11 mouse cellular contexts compared by ENCODE assay signal in the genomic region with DNA sequence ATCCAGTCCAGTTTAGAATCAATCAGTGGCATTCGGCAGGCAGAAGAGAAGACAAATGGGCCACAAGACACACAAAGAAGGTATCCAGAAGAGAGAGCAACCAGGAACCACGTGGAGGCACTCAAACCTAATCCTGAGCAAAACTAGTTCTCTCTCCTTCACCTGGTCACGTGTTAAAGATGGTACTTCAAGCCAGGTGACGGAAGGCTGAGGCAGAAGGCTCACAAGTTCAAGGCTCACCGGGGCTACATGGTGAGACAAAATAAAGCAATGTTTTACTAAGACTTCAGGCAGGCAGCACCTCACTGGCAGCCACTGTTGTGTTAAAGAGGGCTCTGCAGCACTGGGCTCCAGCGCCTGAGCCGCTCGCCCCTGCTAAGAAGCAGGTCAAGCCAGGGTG. TPM values are rescaled to one million over a fixed set of nuclear protein-coding genes. Genes with fewer than 3 reads are reported as not detected.
DNase-seq lines count a peak whose midpoint lies in the region; ATAC-seq and TF ChIP-seq lines count a peak whose summit lies in the region.
"Had no signal": no experiment of that assay in that cellular context is flagged by ENCODE, and none has a peak within 500 bp of the region (broad histone marks: within the 10 kb centered on the region; RNA-seq: fewer than 3 reads in every experiment).

No protein-coding gene starts in this region.

- 34% methylated on average over 8 of the region's 8 CpGs for WGBS in kidney, adult 2 months
- 65% methylated on average over 8 of the region's 8 CpGs for WGBS in embryonic facial prominence, embryonic 15.5 days
- 32% methylated on average over 8 of the region's 8 CpGs for WGBS in intestine, postnatal 0 days
- 51% methylated on average over 8 of the region's 8 CpGs for WGBS in midbrain, embryonic 15.5 days
- 88% methylated on average over 8 of the region's 8 CpGs for WGBS in thymus, adult 2 months

- no peaks in the 10 kb centered on the region for H3K27me3 ChIP-seq in kidney, adult 2 months (replicated peaks; ENCODE audit: control insufficient read depth, insufficient read depth, low read length)
- no peaks in the 10 kb centered on the region for H3K27me3 ChIP-seq in embryonic facial prominence, embryonic 15.5 days
- no peaks in the 10 kb centered on the region for H3K27me3 ChIP-seq in intestine, postnatal 0 days (replicated peaks; ENCODE audit: control insufficient read depth, insufficient read depth, low read length)
- H3K27me3 ChIP-seq in midbrain, embryonic 15.5 days (replicated peaks) = no peaks in the 10 kb centered on the region
- no peaks in the 10 kb centered on the region for H3K27me3 ChIP-seq in thymus, adult 2 months (ENCODE audit: control insufficient read depth, insufficient read depth, low read length)

- no peak for TF ChIP-seq POLR2A in kidney, adult 2 months (IDR thresholded peaks at IDR 0.05; ENCODE audit: low read depth, low read length)
- TF ChIP-seq POLR2A in thymus, adult 2 months (IDR thresholded peaks at IDR 0.05; ENCODE audit: control insufficient read depth, extremely low read depth, insufficient read depth, low read length, poor library complexity) = no peak

- peak overlapping the region; percentile 86 for H3K27ac ChIP-seq in kidney, adult 2 months (ENCODE audit: insufficient read depth, low read depth, low read length)
- H3K27ac ChIP-seq in embryonic facial prominence, embryonic 15.5 days (replicated peaks) = peak overlapping the region; percentile 71; the same call in 1 of the 2 replicates
- H3K27ac ChIP-seq in intestine, postnatal 0 days (ENCODE audit: low read depth, low read length) = peak overlapping the region; percentile 86
- 0 out of 2 replicates have a peak overlapping the region, but pooled peaks have one; percentile 31 for H3K27ac ChIP-seq in midbrain, embryonic 15.5 days
- no peak overlapping the region for H3K27ac ChIP-seq in thymus, adult 2 months (ENCODE audit: control insufficient read depth, insufficient read depth, low read length)

- H3K4me3 ChIP-seq in kidney, adult 2 months (ENCODE audit: insufficient read depth, low read depth, low read length) = no peak overlapping the region
- H3K4me3 ChIP-seq in embryonic facial prominence, embryonic 15.5 days (replicated peaks) = no peak overlapping the region
- no peak overlapping the region for H3K4me3 ChIP-seq in intestine, postnatal 0 days (ENCODE audit: low read depth, low read length)
- no peak overlapping the region for H3K4me3 ChIP-seq in midbrain, embryonic 15.5 days
- no peak overlapping the region for H3K4me3 ChIP-seq in thymus, adult 2 months (ENCODE audit: control insufficient read depth, insufficient read depth, low read length)
- H3K4me3 ChIP-seq: erythroblast, embryonic 14.5 days had no signal

- no peak for TF ChIP-seq CTCF in kidney, adult 2 months (conservative IDR thresholded peaks at IDR 0.05; ENCODE audit: insufficient read depth, insufficient read length, low read depth, low read length)
- no peak for TF ChIP-seq CTCF in intestine, postnatal 0 days (IDR thresholded peaks at IDR 0.05; ENCODE audit: low read depth)
- no peak for TF ChIP-seq CTCF in thymus, adult 2 months (IDR thresholded peaks at IDR 0.05; ENCODE audit: borderline replicate concordance, control insufficient read depth, extremely low read depth, insufficient read depth, low read length, poor library complexity)

- no peak overlapping the region for H3K9ac ChIP-seq in embryonic facial prominence, embryonic 15.5 days
- no peak overlapping the region for H3K9ac ChIP-seq in intestine, postnatal 0 days (ENCODE audit: low read depth, low read length)
- no peak overlapping the region for H3K9ac ChIP-seq in midbrain, embryonic 15.5 days

- H3K9me3 ChIP-seq in embryonic facial prominence, embryonic 15.5 days (replicated peaks) = no peaks in the 10 kb centered on the region
- no peaks in the 10 kb centered on the region for H3K9me3 ChIP-seq in intestine, postnatal 0 days (ENCODE audit: control insufficient read depth)
- no peaks in the 10 kb centered on the region for H3K9me3 ChIP-seq in midbrain, embryonic 15.5 days

- no peaks in the 10 kb centered on the region for H3K36me3 ChIP-seq in kidney, adult 2 months (ENCODE audit: control insufficient read depth, insufficient read depth, low read length)
- no peaks in the 10 kb centered on the region for H3K36me3 ChIP-seq in embryonic facial prominence, embryonic 15.5 days
- H3K36me3 ChIP-seq in intestine, postnatal 0 days (ENCODE audit: control insufficient read depth, insufficient read depth) = no peaks in the 10 kb centered on the region
- no peaks in the 10 kb centered on the region for H3K36me3 ChIP-seq in midbrain, embryonic 15.5 days (replicated peaks)
- H3K36me3 ChIP-seq in thymus, adult 2 months (ENCODE audit: control insufficient read depth, insufficient read depth, low read length) = no peaks in the 10 kb centered on the region

- DNase-seq in kidney, adult 2 months = peak; percentile 48
- DNase-seq in kidney, postnatal 25 days = no peak
- no peak for DNase-seq in gastrocnemius, postnatal 36 days
- no peak for DNase-seq in thymus, adult 2 months
- DNase-seq: right cerebral cortex, adult 18-20 months had no signal

- peaks cover 66% of the 10 kb centered on the region for H3K4me1 ChIP-seq in kidney, adult 2 months (ENCODE audit: control insufficient read depth, insufficient read depth, low read length)
- H3K4me1 ChIP-seq in embryonic facial prominence, embryonic 15.5 days = peaks cover 73% of the 10 kb centered on the region
- H3K4me1 ChIP-seq in intestine, postnatal 0 days (replicated peaks; ENCODE audit: control insufficient read depth, insufficient read depth, low read length) = peaks cover 43% of the 10 kb centered on the region
- H3K4me1 ChIP-seq in midbrain, embryonic 15.5 days = peaks cover 53% of the 10 kb centered on the region
- H3K4me1 ChIP-seq in thymus, adult 2 months (replicated peaks; ENCODE audit: control insufficient read depth, insufficient read depth, low read length) = peaks cover 16% of the 10 kb centered on the region

- no peak overlapping the region for H3K4me2 ChIP-seq in embryonic facial prominence, embryonic 15.5 days (replicated peaks)
- peak overlapping the region; percentile 50 for H3K4me2 ChIP-seq in intestine, postnatal 0 days (replicated peaks; ENCODE audit: low read depth)
- no peak overlapping the region for H3K4me2 ChIP-seq in midbrain, embryonic 15.5 days

- intact Hi-C loops in gastrocnemius, postnatal 36 days (cut with DNase I) = no loop called here

- no peak for ATAC-seq in embryonic facial prominence, embryonic 15.5 days (ENCODE audit: insufficient number of reproducible peaks, low FRiP score, low TSS enrichment, low read depth)
- ATAC-seq in intestine, postnatal 0 days = no peak
- ATAC-seq in midbrain, embryonic 15.5 days (replicated peaks) = no peak
- ATAC-seq in megakaryocyte-erythroid progenitor cell, adult 5-6 weeks (replicated peaks; ENCODE audit: low FRiP score, low TSS enrichment, poor library complexity, severe bottlenecking) = no peak

RNA-seq across cellular contexts. Expression of a gene that starts 7.4 kb away (rescaled TPM):
- polyA plus RNA-seq in kidney, adult 2 months (2012; rRNA removed) = 59.3 and 60.3 TPM in 2 replicates
- 43.9 and 45.1 TPM in 2 replicates for polyA plus RNA-seq in embryonic facial prominence, embryonic 15.5 days (2015; fragmentation: Nextera tagmentation; extraction: Ambion mirVana)
- 35.0 TPM in 2 replicates for polyA plus RNA-seq in intestine, postnatal 0 days (2015; fragmentation: Nextera tagmentation; extraction: Ambion mirVana)
- 24.4 and 26.0 TPM in 2 replicates for polyA plus RNA-seq in midbrain, embryonic 15.5 days (2015; fragmentation: Nextera tagmentation; extraction: Ambion mirVana)
- 100 to 1,000 TPM; 141 to 150 TPM for total RNA-seq in gastrocnemius, postnatal 36 days (2021)
- total RNA-seq in megakaryocyte-erythroid progenitor cell, adult 5-6 weeks (2014; fragmentation: Nextera tagmentation) = 29.0 and 42.6 TPM in 2 replicates
- total RNA-seq in megakaryocyte-erythroid progenitor cell, adult 5-6 weeks (2017) = 33.3 and 37.4 TPM in 2 replicates
- polyA plus RNA-seq in thymus, adult 2 months (2012; rRNA removed) = 54.2 and 62.1 TPM in 2 replicates

RNA-seq across cellular contexts. Expression of a gene that starts 15.5 kb away (rescaled TPM):
- polyA plus RNA-seq in kidney, adult 2 months (2012; rRNA removed) = 11.7 and 13.0 TPM in 2 replicates
- 23.7 and 25.8 TPM in 2 replicates for polyA plus RNA-seq in embryonic facial prominence, embryonic 15.5 days (2015; fragmentation: Nextera tagmentation; extraction: Ambion mirVana)
- polyA plus RNA-seq in intestine, postnatal 0 days (2015; fragmentation: Nextera tagmentation; extraction: Ambion mirVana) = 11.6 and 14.3 TPM in 2 replicates
- polyA plus RNA-seq in midbrain, embryonic 15.5 days (2015; fragmentation: Nextera tagmentation; extraction: Ambion mirVana) = 28.5 and 30.0 TPM in 2 replicates
- total RNA-seq in gastrocnemius, postnatal 36 days (2021) = 1 to 10 TPM; 8.8 to 9.8 TPM
- 15.3 and 16.1 TPM in 2 replicates for total RNA-seq in megakaryocyte-erythroid progenitor cell, adult 5-6 weeks (2014; fragmentation: Nextera tagmentation)
- total RNA-seq in megakaryocyte-erythroid progenitor cell, adult 5-6 weeks (2017) = 6.7 and 10.2 TPM in 2 replicates
- 29.1 and 29.3 TPM in 2 replicates for polyA plus RNA-seq in thymus, adult 2 months (2012; rRNA removed)

RNA-seq across cellular contexts. Expression of a gene that starts 44.1 kb away (rescaled TPM):
- polyA plus RNA-seq in kidney, adult 2 months (2012; rRNA removed) = 0.03 and 0.26 TPM in 2 replicates
- 0.20 and 0.28 TPM in 2 replicates for polyA plus RNA-seq in embryonic facial prominence, embryonic 15.5 days (2015; fragmentation: Nextera tagmentation; extraction: Ambion mirVana)
- 0.12 and 0.33 TPM in 2 replicates for polyA plus RNA-seq in intestine, postnatal 0 days (2015; fragmentation: Nextera tagmentation; extraction: Ambion mirVana)
- polyA plus RNA-seq in midbrain, embryonic 15.5 days (2015; fragmentation: Nextera tagmentation; extraction: Ambion mirVana) = 0.27 and 0.87 TPM in 2 replicates
- not detected for total RNA-seq in gastrocnemius, postnatal 36 days (2021)
- total RNA-seq in megakaryocyte-erythroid progenitor cell, adult 5-6 weeks (2014; fragmentation: Nextera tagmentation) = not detected in 2 replicates
- total RNA-seq in megakaryocyte-erythroid progenitor cell, adult 5-6 weeks (2017) = not detected in 2 replicates
- polyA plus RNA-seq in thymus, adult 2 months (2012; rRNA removed) = 0.08 and 0.23 TPM in 2 replicates
- total RNA-seq: megakaryocyte, adult 5-6 weeks had no signal
- polyA plus RNA-seq: erythroblast, embryonic 14.5 days had no signal

RNA-seq across cellular contexts. Expression of a gene that starts 54.0 kb away (rescaled TPM):
- 60.3 and 64.9 TPM in 2 replicates for polyA plus RNA-seq in kidney, adult 2 months (2012; rRNA removed)
- polyA plus RNA-seq in embryonic facial prominence, embryonic 15.5 days (2015; fragmentation: Nextera tagmentation; extraction: Ambion mirVana) = 88.0 and 93.4 TPM in 2 replicates
- 103 TPM in 2 replicates for polyA plus RNA-seq in intestine, postnatal 0 days (2015; fragmentation: Nextera tagmentation; extraction: Ambion mirVana)
- polyA plus RNA-seq in midbrain, embryonic 15.5 days (2015; fragmentation: Nextera tagmentation; extraction: Ambion mirVana) = 55.9 and 56.0 TPM in 2 replicates
- total RNA-seq in gastrocnemius, postnatal 36 days (2021) = 10 to 100 TPM; 13.3 to 15.3 TPM
- total RNA-seq in megakaryocyte-erythroid progenitor cell, adult 5-6 weeks (2014; fragmentation: Nextera tagmentation) = 127 and 188 TPM in 2 replicates
- total RNA-seq in megakaryocyte-erythroid progenitor cell, adult 5-6 weeks (2017) = 123 and 153 TPM in 2 replicates
- polyA plus RNA-seq in thymus, adult 2 months (2012; rRNA removed) = 105 and 111 TPM in 2 replicates
